Mouse (Mus musculus) common myeloid progenitor, adult 5-6 weeks (primary cell): Measurements from ENCODE around the gene Fzd7. TPM values are rescaled to one million over a fixed set of nuclear protein-coding genes. Genes with fewer than 3 reads are reported as not detected.
"Not testable (repeated sequence)": the region's sequence is repeated elsewhere in the genome, so short reads cannot be mapped to it uniquely, and the experiment has no call there.

Source experiments
- ATAC-seq: replicated peaks from 2 replicates; pipeline ENCODE4 v1.8.0; 2016; ENCODE audit warnings: low read depth, mild to moderate bottlenecking, moderate TSS enrichment, inconsistent platforms; ENCODE audit not compliant: poor library complexity, severe bottlenecking
- total RNA-seq: library from RNA; stranded (forward); fragments of 200-1000, 187-1606 nt; gene quantifications from 2 replicates; pipeline ENCODE4 v1.2.3, GENCODE M21; 2017

The Fzd7 gene
- 11.1 and 11.4 TPM in 2 replicates for total RNA-seq

GRCm38 (mm10) chr1:59482331-59482695 lies at the start of gene Fzd7:
Fzd7 (plus strand) TSS chr1:59482424.
- ATAC-seq, result no peak

DNA sequence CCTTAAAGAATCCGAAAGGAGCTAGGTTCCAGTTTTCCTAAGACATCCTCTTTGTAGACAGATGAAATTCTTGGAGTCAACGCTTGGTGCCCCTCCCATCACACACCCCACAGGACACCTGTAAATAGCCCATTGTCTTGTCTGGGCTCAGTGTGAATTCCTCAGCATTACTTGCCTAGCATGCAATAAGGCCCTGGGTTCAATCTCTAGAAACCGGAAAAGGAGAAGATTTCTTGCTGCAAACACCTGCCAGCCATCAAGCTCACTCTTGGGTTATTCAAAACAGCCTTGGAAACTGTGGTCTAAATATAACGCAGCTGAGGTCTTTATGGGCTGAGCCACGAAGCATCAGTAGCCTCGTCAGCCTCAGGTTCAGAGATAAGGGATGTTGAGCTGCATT lies 48.9 kb upstream of the Fzd7 start:
- ATAC-seq, result no peak

DNA sequence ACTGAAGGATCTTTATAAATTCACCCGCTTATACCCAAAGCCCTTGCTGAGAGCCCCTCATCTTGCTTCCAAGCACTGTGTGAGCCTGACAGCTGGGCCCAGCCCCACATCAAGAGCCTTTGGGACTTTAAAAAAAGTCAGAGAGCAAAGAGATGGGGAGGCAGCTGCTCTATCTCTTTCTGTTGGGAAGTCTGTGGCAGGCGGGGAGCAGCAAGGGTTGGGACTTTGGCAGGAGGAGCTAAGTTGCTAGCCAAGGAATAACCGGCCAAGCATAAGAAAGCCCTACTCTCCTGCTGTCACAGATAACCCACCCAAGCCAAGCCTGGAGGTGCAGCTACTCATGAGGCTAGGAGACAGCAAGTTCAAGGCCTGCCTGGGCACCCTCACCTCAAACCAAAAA lies 48.2 kb upstream of the Fzd7 start:
- no peak for ATAC-seq

DNA sequence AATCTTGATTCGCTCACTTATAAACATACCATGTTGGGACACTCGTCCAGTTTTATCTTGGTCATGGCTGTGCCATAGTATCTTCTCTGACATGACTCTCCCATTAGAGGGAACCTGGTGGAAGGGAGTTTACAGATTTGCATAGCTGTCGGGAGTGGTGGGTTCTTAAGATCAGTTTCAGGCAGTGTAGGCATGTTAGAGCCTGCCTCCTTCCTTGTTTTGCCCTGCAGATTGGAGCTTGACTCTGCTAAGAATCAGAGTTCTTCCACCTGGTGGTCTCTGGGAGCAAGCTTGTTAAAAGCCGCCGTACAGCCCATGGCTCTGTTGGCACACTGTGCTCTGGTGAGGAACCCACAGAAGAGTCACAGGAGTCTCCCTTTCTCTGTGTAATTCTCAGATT lies 47.0 kb upstream of the Fzd7 start:
- ATAC-seq, result no peak

GRCm38 (mm10) chr1:59436321-59436720 lies 45.9 kb upstream of the Fzd7 start:
- no peak for ATAC-seq

DNA sequence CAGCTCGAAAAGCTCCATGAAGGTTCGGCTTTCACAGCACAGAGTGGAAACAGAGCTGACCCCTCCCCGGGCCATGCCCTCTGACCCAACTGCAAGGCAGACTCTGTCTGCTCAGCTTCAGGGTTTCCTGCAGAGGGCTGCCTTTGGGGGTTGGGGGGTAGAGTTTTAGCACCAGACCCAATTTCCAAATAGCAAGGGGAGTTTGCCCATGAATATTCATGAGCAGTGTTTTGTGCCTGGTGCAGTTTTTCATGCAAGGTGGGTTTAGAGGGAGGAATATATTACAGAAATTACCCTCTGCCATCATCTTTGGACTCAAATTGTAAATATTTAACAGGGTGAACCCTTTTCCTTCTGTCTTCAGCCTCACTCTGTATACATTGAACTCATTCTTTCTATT lies 44.3 kb upstream of the Fzd7 start:
- ATAC-seq, result no peak

DNA sequence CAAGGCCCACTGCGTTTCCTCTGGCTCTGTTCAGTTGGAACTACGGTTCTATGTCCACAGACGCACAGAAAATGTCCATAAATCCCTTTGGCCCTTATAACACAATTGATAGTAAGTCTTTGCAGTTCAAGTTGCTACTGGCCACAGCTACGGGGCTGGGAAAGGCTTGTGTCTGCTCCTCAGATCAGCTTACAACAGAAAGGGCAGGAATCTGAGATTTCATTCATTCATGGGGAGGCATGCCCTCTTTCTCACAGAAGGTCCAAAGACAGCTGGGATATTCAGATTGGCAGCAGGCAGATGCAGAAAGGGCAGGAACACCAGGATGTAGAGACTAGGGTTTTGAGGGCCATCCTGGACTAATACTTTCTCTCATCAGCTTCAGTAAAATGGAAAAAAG lies 43.9 kb upstream of the Fzd7 start:
- ATAC-seq, result no peak

DNA sequence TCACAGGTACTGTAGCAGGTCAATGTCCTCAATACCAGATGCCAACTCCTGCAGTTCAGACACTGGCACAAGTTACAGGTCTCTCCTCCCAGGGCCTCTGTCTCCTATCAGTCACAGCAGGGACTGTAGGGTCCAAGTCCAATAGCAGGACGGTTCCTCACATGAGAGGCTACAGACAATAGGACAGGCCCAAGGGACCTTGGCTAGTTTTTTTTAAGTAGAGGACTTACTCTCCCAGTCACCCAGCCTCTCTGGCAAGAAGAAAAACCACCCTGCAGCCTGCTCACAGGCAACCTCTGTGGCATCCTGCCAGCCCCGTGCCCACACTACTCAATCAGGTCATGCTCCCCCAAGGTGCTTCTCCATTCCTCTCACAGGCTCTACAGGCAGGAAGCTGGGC lies 43.0 kb upstream of the Fzd7 start:
- 0 out of 2 replicates have a peak, but pooled peaks have one; percentile 32 for ATAC-seq

DNA sequence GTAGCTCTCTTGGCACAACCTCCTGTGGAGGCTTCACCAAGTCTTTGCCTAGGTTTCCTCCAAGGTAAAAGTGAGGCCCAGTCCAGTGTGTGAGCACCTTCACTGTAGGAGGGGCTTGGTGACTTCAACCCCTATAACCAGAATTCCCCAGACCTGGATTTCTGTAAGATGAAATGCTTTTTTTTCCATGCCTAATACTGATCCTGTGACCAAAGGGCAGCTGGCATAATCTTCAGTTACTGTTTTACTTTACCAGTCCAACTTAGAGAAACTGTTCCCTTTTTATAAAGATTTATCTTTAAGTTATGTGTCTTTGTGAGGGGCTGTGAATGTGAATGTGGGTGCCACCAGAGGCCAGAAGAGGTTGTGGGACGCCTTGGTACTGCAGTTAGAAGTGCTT lies 42.3 kb upstream of the Fzd7 start:
- ATAC-seq, result no peak

DNA sequence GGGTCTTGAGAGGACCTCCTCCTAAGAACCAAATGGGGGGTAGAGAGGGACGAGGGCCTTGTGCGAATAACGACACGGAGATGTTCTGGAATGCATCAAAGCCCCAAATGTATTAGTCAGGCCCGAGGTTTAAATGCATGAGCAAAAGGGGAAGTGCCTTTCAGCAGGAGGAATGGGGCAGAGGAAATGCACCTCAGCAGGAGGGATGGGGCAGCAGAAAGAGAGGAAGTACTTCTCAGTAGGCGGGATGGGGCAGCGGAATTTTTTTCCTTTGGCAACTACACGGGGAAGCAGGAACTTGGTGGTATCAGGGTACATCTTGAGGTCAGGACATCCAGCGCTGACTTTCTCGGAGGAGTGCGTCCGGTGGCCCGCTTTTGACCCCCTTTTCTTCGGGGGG lies 39.5 kb upstream of the Fzd7 start:
- ATAC-seq, result not testable (repeated sequence)

DNA sequence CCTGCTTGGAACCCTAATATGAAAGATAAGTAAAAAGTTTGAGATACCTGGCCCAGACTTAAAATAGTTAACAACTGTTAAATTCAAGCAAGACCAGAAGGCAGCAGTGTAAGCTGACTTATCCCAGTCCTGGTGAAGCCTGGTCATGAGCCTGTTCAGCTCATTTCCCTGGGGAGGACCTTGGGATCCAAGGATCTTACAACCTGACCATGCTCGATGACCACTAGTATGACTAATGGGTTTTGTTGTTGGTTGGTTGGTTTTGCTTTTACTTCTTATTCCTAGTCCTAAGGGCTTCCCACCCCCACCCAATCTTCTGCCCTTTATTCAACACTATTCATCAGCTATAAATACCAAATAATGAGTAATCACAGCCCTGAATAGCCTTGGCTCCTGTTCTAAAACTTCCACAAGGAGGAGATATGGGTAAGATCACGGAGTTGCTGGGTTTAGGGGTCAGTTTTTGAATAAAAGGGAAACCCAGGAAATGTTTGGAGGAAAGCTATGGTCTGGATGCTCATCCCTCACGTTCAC lies 38.0 kb upstream of the Fzd7 start:
- ATAC-seq, result no peak

- no peak for ATAC-seq
These were observed 37.0 kb upstream of the Fzd7 start for GRCm38 (mm10) chr1:59445242-59445641.

GRCm38 (mm10) chr1:59448497-59449270 lies 33.5 kb upstream of the Fzd7 start:
- ATAC-seq, result no peak

DNA sequence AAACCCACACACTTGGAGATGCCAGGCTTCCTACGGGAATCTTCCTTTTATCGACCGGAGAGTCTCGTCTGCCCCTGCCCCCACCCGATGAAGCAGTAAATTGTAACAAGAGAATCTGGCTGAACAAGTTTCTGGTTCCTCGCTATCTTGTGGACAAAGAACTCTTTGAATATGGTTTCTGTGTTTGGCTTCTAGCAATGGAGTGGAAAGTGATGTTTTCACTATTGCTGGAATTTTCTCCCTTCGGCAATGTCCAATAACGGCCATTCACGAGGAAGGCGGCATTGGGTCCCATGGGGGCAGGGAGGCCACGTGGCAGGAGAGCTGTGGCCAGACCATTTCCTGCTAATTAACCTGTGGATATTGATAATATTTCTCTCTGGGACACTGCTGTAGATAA lies 32.8 kb upstream of the Fzd7 start:
- ATAC-seq, result no peak

DNA sequence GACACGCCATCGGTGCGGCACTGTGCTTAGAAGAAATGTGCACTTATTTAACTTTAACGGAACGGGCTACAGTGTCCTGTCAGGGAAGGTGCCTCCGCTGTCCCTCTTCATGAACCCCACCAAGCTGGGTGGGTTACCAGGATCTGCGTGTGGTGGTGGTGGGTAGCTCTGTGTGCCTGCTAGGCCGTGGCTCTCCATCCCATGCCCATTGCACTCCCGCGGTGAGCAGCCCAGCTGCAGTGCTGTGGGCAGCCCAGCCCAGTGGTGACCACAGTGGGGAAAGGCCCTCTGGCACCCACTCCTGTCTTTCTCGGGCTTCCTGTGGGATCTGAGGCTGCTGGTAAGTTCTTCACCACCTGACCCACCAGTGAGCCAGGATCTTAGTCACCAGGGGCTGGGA lies 31.3 kb upstream of the Fzd7 start:
- no peak for ATAC-seq

DNA sequence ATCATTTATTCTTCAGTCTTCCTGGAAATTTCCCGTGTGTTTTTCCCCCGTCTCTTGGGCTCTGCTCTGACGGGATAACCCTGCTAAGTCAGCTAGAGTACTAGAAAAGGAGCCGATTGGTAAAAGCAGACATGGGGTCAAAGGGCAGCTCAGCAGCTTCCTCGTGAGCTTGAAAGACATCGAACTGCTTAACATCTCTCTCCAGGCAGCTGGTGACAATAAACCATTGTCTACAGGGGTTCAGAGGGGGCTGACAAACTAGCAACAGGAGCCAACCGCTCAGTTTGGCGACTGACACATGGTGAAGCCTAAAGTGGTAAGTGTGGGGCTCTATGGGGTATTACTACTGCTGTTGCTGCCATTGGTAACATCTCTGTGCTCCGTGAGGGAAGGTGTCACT lies 30.6 kb upstream of the Fzd7 start:
- no peak for ATAC-seq

DNA sequence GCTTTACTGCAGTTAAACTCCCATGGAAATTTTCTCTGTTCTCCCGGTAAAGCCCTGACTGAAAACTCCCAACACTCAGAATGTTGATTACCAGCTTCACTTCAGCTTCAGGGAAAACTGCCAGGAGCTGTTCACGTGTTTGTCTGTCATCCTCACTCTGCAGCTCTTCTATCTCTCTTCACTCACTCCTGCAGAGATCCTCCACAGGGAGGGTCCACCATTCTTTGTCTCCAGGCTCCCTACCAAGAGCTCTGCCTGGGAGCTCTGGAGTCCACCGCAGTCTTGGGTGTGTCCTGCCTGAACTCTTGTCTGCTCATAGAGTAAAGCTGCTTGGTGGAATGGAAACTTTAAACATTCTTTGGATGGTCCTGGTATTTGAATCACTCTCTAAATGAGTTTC lies 25.4 kb upstream of the Fzd7 start:
- ATAC-seq, result no peak

GRCm38 (mm10) chr1:59457873-59458272 lies 24.4 kb upstream of the Fzd7 start:
- no peak for ATAC-seq

DNA sequence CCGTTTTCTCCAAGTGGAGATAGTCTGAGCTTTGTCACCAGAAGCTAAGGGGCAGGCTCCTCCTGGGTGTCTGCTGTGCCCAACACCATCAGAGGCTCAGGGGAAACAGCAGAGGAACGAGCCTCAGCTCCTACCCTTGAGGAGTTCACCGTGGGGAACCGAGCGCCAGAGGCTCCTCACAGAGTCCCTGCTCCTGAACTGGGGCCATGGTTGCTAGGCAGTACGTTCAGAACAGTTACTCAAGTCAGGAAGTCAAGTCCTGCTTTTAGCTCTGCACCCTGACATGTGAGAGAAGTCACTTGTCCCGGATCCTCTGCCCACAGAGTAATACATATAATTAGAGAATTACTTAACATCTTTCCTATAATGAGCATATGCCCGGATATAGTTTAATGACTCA lies 23.3 kb upstream of the Fzd7 start:
- ATAC-seq, result 0 out of 2 replicates have a peak, but pooled peaks have one; percentile 39

GRCm38 (mm10) chr1:59464696-59465639 lies 17.3 kb upstream of the Fzd7 start:
- no peak for ATAC-seq

DNA sequence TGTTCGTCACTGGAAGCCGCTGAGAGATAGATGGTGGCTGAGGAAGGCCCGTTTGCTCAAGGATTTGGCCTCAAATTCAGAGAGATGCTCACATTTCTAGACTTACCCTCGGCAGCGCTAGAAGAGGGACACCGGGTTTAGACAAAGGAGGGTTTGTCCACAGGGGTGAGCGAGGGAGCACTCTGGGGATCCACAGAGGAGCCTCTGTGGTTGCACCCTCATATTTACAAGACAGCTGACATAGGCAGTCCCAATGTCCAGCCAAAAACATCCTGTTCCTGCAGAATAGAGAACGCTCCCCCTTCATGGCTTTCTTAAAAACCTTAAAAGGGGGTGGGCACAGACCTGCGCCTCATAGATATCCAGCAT lies 16.6 kb upstream of the Fzd7 start:
- no peak for ATAC-seq
